Mouse (Mus musculus) liver, postnatal 0 days (tissue): Measurements from ENCODE around the gene Nudt5. TPM values are rescaled to one million over a fixed set of nuclear protein-coding genes. Genes with fewer than 3 reads are reported as not detected.

Experiments used
- ATAC-seq: fragments of 200-750 bp; cut with Nextera tagmentation; 2 replicates; pipeline ENCODE4 v1.8.0; 2017; ENCODE audit warnings: mild to moderate bottlenecking, moderate library complexity
- DNase-seq: peaks from one replicate; pipeline ENCODE4 v3.0.0-alpha.2; 2016
- H3K27ac ChIP-seq: fragments of 300-500 bp; sonication (generic); 2 replicates; pipeline ENCODE4 v1.5.1; 2014; ENCODE audit warnings: antibody characterized with exemption, moderate library complexity, mild to moderate bottlenecking, low read depth
- H3K27me3 ChIP-seq: fragments of 300-500 bp; sonication (generic); 2 replicates; pipeline ENCODE4 v1.6.1; 2014; ENCODE audit warnings: low read length, control low read depth, mixed read lengths; ENCODE audit not compliant: insufficient read depth
- H3K36me3 ChIP-seq: fragments of 300-500 bp; sonication (generic); replicated peaks from 2 replicates; pipeline ENCODE4 v1.6.1; 2014; ENCODE audit warnings: mild to moderate bottlenecking, control low read depth, low read length, moderate library complexity, mixed read lengths; ENCODE audit not compliant: insufficient read depth
- H3K4me1 ChIP-seq: fragments of 300-500 bp; sonication (generic); 2 replicates; pipeline ENCODE4 v1.6.1; 2014; ENCODE audit warnings: antibody characterized with exemption, mild to moderate bottlenecking, control low read depth; ENCODE audit not compliant: insufficient read depth
- H3K4me2 ChIP-seq: fragments of 300-500 bp; sonication (generic); 2 replicates; pipeline ENCODE4 v1.6.1; 2014; ENCODE audit warnings: low read depth, mild to moderate bottlenecking, low read length, moderate library complexity, mixed read lengths
- H3K4me3 ChIP-seq: fragments of 300-500 bp; sonication (generic); 2 replicates; pipeline ENCODE4 v1.5.1; 2014; ENCODE audit warnings: low read depth, low read length
- H3K9ac ChIP-seq: fragments of 300-500 bp; sonication (generic); replicated peaks from 2 replicates; pipeline ENCODE4 v1.6.1; 2014; ENCODE audit warnings: mild to moderate bottlenecking, moderate library complexity
- H3K9me3 ChIP-seq: fragments of 300-500 bp; sonication (generic); 2 replicates; pipeline ENCODE4 v1.6.1; 2016; ENCODE audit warnings: mild to moderate bottlenecking, control low read depth, low read length, mixed read lengths
- CTCF ChIP-seq: sonication (generic); IDR thresholded peaks from 2 replicates; pipeline ENCODE4 v1.5.1; 2016; ENCODE audit warnings: antibody characterized with exemption, low read depth
- EP300 ChIP-seq: IDR thresholded peaks from 2 replicates; pipeline ENCODE4 v1.6.1; 2016; ENCODE audit warnings: antibody characterized with exemption, low read depth, mild to moderate bottlenecking
- WGBS: fragments of 180-500 bp; shearing (Covaris S2); extraction: QIAGEN DNeasy Blood & Tissue Kit; methylation state at CpG from one replicate; pipeline ENCODE4 v1.1.7; 2014; ENCODE audit not compliant: insufficient replicate concordance; 5-methylcytosine and 5-hydroxymethylcytosine counted together
- polyA plus RNA-seq: library from polyadenylated mRNA; unstranded; fragments of >200 nt; fragmentation: Nextera tagmentation; extraction: Ambion mirVana; gene quantifications from 2 replicates; pipeline ENCODE4 v1.2.1, GENCODE M21; 2015

Nudt5 gene
- 23.8 and 25.7 TPM in 2 replicates for polyA plus RNA-seq

DNA sequence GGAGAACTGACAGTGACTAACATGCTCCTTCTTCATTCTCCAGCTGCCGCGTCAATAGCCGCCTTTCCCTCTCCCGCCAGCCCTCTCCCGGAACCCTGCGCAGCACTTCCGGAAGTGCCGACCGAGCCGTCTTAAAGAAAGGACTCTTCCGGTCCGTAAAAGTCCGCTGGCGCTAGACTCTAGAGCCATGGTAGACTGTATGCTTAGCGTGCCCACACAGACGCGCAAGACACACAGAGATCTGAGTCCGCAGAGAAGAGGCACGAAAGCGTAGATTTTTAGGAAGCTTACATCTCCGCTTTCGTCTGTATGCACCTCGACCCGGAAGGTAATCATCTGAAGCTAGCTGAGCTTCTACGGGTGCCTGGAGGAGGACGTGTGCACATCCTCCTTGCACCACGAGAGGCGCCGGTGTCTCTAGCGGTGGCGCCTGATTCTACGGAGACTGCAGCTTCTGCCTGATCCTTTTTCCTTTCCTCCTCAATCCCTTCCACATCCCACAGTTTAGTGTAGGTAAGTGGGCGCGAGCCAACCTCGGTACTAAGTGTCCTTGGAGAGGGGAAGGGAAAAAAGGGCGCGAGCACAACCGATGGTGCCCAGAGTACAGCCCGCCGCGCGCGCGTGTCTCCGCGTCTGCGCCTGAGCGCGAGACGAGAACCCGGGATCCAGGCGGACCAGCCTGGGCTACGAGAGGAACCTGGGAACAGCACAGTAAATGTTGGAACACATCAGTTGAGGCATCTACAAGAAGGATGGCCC, at the start of gene Nudt5, which contains the start of gene Cdc123:
Gene Nudt5 (plus strand): TSS at position 147 of the 759 bp plus-strand sequence.
Gene Cdc123 (minus strand): TSS at position 292 of the 759 bp plus-strand sequence.
- Histone ChIP-seq H3K27ac (peak within 1 kb of the TSS; percentile 86), H3K27me3 (no peaks in the 10 kb centered on the region), H3K36me3 (peaks cover 20% of the 10 kb centered on the region), H3K9ac (peak within 1 kb of the TSS; percentile 85), H3K4me3 (peak within 1 kb of the TSS; percentile 81), H3K4me1 (peaks cover 8% of the 10 kb centered on the region), H3K4me2 (peak within 1 kb of the TSS; percentile 74), H3K9me3 (no peaks in the 10 kb centered on the region)
- WGBS, result under 1% methylated on average over 53 of the region's 53 CpGs
- peak; percentile 88 for DNase-seq
- ATAC-seq, result peak; percentile 98
- TF ChIP-seq CTCF (peak; percentile 89), EP300 (peak; percentile 71; the same call in 1 of the 2 replicates)

DNA sequence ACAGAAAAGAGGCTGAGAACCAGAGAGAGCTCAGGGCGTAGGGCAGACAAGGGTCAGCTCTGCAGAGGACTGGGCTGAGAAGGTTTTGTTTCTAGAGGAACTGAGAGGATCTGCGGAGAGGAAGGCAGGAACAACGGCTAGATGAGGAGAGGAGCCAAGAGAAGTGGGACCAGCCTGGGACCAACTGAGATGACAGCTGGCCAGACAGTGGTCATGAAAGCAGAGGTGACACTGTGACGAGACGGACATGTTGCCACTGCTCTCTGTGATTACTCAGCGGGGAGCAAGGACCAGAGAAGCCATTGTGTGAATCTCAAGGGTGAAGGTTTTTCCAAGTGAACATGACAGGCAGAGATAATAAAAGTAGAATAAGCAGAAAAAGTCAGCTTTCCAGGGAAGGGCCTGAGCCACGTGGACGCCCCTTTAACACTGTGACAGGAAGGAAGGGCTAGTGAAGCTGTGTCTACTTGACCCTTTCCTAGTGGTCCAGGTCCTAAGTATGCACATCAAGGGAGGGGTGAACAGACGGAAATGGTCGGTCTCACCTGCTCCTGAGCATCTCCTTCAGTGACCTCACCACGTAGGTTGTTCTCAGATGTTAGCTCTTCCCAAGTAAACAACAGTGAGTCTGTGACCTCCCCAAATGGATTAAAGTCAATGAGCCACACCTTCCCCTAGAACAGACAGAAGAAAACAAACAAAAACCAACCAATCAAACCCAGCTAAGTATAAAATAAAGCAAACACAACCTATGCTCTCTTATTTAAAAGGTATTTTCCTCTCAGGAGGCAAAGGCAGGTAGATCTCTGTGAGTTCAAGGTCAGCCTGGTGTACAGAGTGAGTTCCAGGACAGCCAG, 46.8 kb upstream of the Nudt5 start:
- H3K9me3 ChIP-seq, result peaks cover 5% of the 10 kb centered on the region; the same call in 1 of the 2 replicates
- H3K27me3 ChIP-seq, result no peaks in the 10 kb centered on the region
- DNase-seq (no peak), ATAC-seq (peak; percentile 66)
- H3K4me1 ChIP-seq, result peaks cover 6% of the 10 kb centered on the region
- no peak overlapping the region for H3K4me2 ChIP-seq
- peaks cover 59% of the 10 kb centered on the region for H3K36me3 ChIP-seq
- 72% methylated on average over 11 of the region's 11 CpGs for WGBS
- TF ChIP-seq EP300 (0 out of 2 replicates have a peak, but pooled peaks have one; percentile 14), CTCF (no peak)
- no peak overlapping the region for H3K4me3 ChIP-seq
- H3K9ac ChIP-seq, result no peak overlapping the region
- 0 out of 2 replicates have a peak overlapping the region, but pooled peaks have one; percentile 7 for H3K27ac ChIP-seq

DNA sequence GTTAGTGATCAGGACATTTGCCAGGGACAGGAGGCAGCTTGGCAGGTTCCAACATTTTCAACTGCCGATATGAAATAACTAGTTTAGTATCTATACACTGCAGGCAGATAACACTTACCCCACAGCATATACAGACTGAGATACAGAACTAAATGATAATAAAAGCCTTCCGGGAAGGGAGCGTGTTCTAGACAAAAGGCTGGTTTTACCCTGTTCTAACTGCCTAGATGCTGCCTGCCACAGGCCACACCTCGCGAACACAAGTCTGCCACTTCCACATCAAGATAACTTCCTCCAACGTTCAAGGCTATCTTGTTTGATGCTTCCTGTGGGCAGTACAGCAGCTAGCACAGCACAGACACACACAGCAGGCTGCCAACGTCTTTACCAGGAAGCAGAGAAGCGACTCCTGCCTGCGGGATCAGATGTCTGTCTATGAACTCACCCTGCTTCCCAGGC, 43.6 kb upstream of the Nudt5 start:
- Histone ChIP-seq H3K36me3 (peaks cover 39% of the 10 kb centered on the region), H3K9me3 (peaks cover 5% of the 10 kb centered on the region; the same call in 1 of the 2 replicates), H3K27me3 (no peaks in the 10 kb centered on the region), H3K9ac (no peak overlapping the region), H3K27ac (peak overlapping the region; percentile 69), H3K4me2 (peak overlapping the region; percentile 23; the same call in 1 of the 2 replicates), H3K4me3 (no peak overlapping the region), H3K4me1 (peaks cover 6% of the 10 kb centered on the region)
- ATAC-seq, result peak; percentile 85
- WGBS, result 29% methylated on average over 9 of the region's 9 CpGs
- DNase-seq, result peak; percentile 33
- TF ChIP-seq EP300 (peak; percentile 90), CTCF (no peak)

DNA sequence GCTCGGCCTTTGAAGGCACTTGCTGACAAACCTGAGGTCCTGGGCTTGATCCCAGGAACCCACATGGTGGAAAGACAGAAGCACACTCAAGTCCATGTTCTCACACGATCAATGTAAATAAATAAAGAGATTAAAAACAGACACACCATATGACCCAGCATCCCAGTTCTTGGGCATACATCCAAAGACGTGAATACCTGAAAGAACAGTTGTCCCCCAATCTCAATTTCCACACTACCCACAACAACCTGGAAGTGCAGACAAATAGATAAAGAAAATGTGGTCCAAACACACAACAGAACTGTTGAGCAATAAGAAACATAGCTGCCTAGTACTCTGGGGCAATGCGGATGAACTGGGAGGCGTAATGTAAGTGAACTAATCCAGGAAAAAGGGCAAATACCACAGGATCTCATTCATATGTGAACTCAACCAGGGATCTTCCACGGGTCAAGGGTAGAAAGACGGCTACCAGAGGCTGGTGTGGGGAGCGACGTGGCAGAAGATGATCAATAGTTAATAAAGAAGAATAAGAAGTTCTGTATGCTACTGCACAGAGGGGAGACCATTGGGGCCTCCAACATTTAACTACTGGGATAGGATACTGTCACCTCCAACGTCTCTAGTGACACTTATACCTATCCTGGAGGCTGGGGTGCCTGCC, 42.8 kb upstream of the Nudt5 start:
- DNase-seq, result no peak
- Histone ChIP-seq H3K4me1 (peaks cover 6% of the 10 kb centered on the region), H3K4me2 (peak overlapping the region; percentile 23; the same call in 1 of the 2 replicates), H3K27me3 (no peaks in the 10 kb centered on the region), H3K9me3 (peaks cover 5% of the 10 kb centered on the region; the same call in 1 of the 2 replicates), H3K27ac (peak overlapping the region; percentile 69), H3K9ac (no peak overlapping the region), H3K36me3 (peaks cover 31% of the 10 kb centered on the region), H3K4me3 (no peak overlapping the region)
- ATAC-seq, result no peak; the same call in 1 of the 2 replicates
- peak; percentile 55; the same call in 1 of the 2 replicates for TF ChIP-seq EP300
- no peak for TF ChIP-seq CTCF
- WGBS, result 69% methylated on average over 10 of the region's 10 CpGs

DNA sequence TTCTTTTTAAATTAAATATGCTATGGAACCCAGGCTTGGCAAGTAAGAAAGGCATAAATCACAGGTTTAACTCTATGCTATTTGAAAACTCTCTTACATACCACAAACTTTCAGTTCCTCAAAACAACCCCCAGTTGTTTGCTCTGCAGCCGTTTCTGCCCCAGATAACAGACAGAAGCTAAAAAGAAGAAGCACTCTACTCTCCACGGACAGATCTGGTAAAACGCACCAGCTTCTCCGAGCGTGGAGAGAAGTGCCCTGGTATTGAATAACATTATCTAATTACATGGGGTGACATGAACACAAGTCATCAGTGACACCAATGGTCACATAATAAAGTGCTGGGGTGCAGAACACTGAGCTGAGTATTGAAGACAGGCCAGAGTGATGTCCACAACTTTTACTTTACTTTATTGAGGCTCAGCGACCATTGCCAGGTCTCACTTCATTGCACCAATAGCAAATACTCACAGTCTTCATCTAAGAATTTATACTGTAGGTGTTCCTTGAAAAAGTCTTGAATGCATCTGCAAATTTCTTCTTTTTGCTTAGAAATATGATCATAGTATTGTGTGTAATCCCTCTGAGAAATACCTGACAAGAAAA, 40.3 kb upstream of the Nudt5 start:
- Histone ChIP-seq H3K9ac (no peak overlapping the region), H3K36me3 (peaks cover 29% of the 10 kb centered on the region), H3K4me3 (no peak overlapping the region), H3K4me2 (no peak overlapping the region), H3K9me3 (peaks cover 5% of the 10 kb centered on the region; the same call in 1 of the 2 replicates), H3K4me1 (peaks cover 6% of the 10 kb centered on the region), H3K27me3 (no peaks in the 10 kb centered on the region), H3K27ac (0 out of 2 replicates have a peak overlapping the region, but pooled peaks have one; percentile 25)
- no peak for DNase-seq
- 36% methylated on average over 6 of the region's 6 CpGs for whole genome bisulfite sequencing
- no peak for ATAC-seq
- TF ChIP-seq EP300, result no peak
- TF ChIP-seq CTCF, result no peak
